Mouse (Mus musculus): ENCODE data around the gene Dock1.

GRCm38 (mm10) chr7:135110307-135110706 is 439.9 kb downstream of the Dock1 start:
- TF ChIP-seq CTCF (IDR thresholded peaks at IDR 0.05; ENCODE audit: extremely low read depth, insufficient read depth, insufficient read length, insufficient replicate concordance) (no peak), POLR2A (IDR thresholded peaks at IDR 0.05; ENCODE audit: low read depth, low read length) (no peak)

All from spleen, adult 2 months (tissue).